Comparison of ENCODE assay signal across 9 mouse cellular contexts in genomic region chr15:94463251-94463650, GRCm38 (mm10). TPM values are rescaled to one million over a fixed set of nuclear protein-coding genes. Genes with fewer than 3 reads are reported as not detected.
DNase-seq lines count a peak whose midpoint lies in the region; ATAC-seq and TF ChIP-seq lines count a peak whose summit lies in the region.
"Had no signal": no experiment of that assay in that cellular context is flagged by ENCODE, and none has a peak within 500 bp of the region (broad histone marks: within the 10 kb centered on the region; RNA-seq: fewer than 3 reads in every experiment).

No protein-coding gene starts in this region.

- no peaks in the 10 kb centered on the region for H3K27me3 ChIP-seq in lung, embryonic 14.5 days (ENCODE audit: insufficient read depth, low read length)
- H3K27me3 ChIP-seq: midbrain, embryonic 15.5 days had no signal

- no peaks in the 10 kb centered on the region for H3K9me3 ChIP-seq in lung, embryonic 14.5 days (ENCODE audit: low read depth, low read length)
- H3K9me3 ChIP-seq: midbrain, embryonic 15.5 days had no signal

- DNase-seq in lung, embryonic 14.5 days = peak; percentile 70
- no peak for DNase-seq in lung, postnatal 36 days
- DNase-seq in NIH3T3 (ENCODE audit: low read depth) = peak; percentile 32
- no peak for DNase-seq in brain, embryonic 14.5 days (ENCODE audit: low read depth)
- peak; percentile 37 for DNase-seq in kidney, postnatal 14 days
- DNase-seq in c-Kit-positive CD71-positive TER-119-positive erythroid progenitor cells, embryonic 14.5 days (ENCODE audit: low spot score) = no peak
- no peak for DNase-seq in ovary, postnatal 10 days (ENCODE audit: low spot score)
- DNase-seq in T-cell, adult 2 months (ENCODE audit: low spot score) = no peak

- no peak for ATAC-seq in lung, embryonic 14.5 days (ENCODE audit: insufficient read depth)
- ATAC-seq: midbrain, embryonic 15.5 days had no signal

- no peak overlapping the region for H3K4me3 ChIP-seq in lung, embryonic 14.5 days (ENCODE audit: low read depth, low read length)
- H3K4me3 ChIP-seq: midbrain, embryonic 15.5 days had no signal

- H3K36me3 ChIP-seq in lung, embryonic 14.5 days (ENCODE audit: insufficient read depth) = no peaks in the 10 kb centered on the region
- H3K36me3 ChIP-seq: midbrain, embryonic 15.5 days had no signal

- H3K27ac ChIP-seq in lung, embryonic 14.5 days (ENCODE audit: low read depth) = no peak overlapping the region
- H3K27ac ChIP-seq: midbrain, embryonic 15.5 days had no signal

- H3K4me1 ChIP-seq in lung, embryonic 14.5 days (ENCODE audit: insufficient read depth) = no peaks in the 10 kb centered on the region
- H3K4me1 ChIP-seq: midbrain, embryonic 15.5 days had no signal

- WGBS in lung, embryonic 14.5 days = 73% methylated on average over 3 of the region's 3 CpGs

- H3K4me2 ChIP-seq in lung, embryonic 14.5 days = no peak overlapping the region
- H3K4me2 ChIP-seq: midbrain, embryonic 15.5 days had no signal

- TF ChIP-seq CTCF in lung, embryonic 14.5 days (IDR thresholded peaks at IDR 0.05; ENCODE audit: low read depth) = peak; percentile 65
- TF ChIP-seq CTCF in brain, embryonic 14.5 days (IDR thresholded peaks at IDR 0.05; ENCODE audit: borderline replicate concordance, extremely low read depth, insufficient read depth, insufficient read length) = peak; percentile 18; the same call in 1 of the 2 replicates

- no peak overlapping the region for H3K9ac ChIP-seq in lung, embryonic 14.5 days
- H3K9ac ChIP-seq: midbrain, embryonic 15.5 days had no signal

- TF ChIP-seq POLR2A in brain, embryonic 14.5 days (IDR thresholded peaks at IDR 0.05; ENCODE audit: borderline replicate concordance, extremely low read depth, insufficient read depth, insufficient read length, poor library complexity, severe bottlenecking) = no peak

RNA-seq across cellular contexts. Expression of gene Adamts20, which starts 2.0 kb away (rescaled TPM):
- polyA plus RNA-seq in lung, embryonic 14.5 days (2014; fragmentation: Nextera tagmentation; extraction: Ambion mirVana) = 5.0 and 5.4 TPM in 2 replicates
- 4.6 and 5.0 TPM in 2 replicates for polyA plus RNA-seq in brain, embryonic 14.5 days (2012; rRNA removed)

Comparison
In these comparisons a context has a peak if more than half of its experiments do, and no peak if none do; other contexts are left out.
1. DNase-seq: peak in lung, embryonic 14.5 days (single experiment), NIH3T3 (single experiment) and kidney, postnatal 14 days (single experiment); none in lung, postnatal 36 days (single experiment), brain, embryonic 14.5 days (single experiment), c-Kit-positive CD71-positive TER-119-positive erythroid progenitor cells, embryonic 14.5 days (single experiment), ovary, postnatal 10 days (single experiment) and T-cell, adult 2 months (single experiment).